Mouse (Mus musculus) kidney, adult 2 months (tissue): ENCODE results near the gene Hist1h2bh. TPM values are rescaled to one million over a fixed set of nuclear protein-coding genes. Genes with fewer than 3 reads are reported as not detected.

Experiments used
- DNase-seq: peaks from one replicate; pipeline ENCODE4 v3.0.0; 2021
- H3K27ac ChIP-seq: fragments of 200-500 bp; 2 replicates; pipeline ENCODE4 v1.5.1; 2012; ENCODE audit warnings: low read depth, low read length, control low read depth, inconsistent platforms; ENCODE audit not compliant: insufficient read depth
- H3K27me3 ChIP-seq: fragments of 200-500 bp; replicated peaks from 2 replicates; pipeline ENCODE4 v1.6.1; 2012; ENCODE audit warnings: mild to moderate bottlenecking, moderate library complexity, low read length, inconsistent platforms; ENCODE audit not compliant: control insufficient read depth, insufficient read depth
- H3K36me3 ChIP-seq: fragments of 200-500 bp; 2 replicates; pipeline ENCODE4 v1.6.1; 2012; ENCODE audit warnings: mild to moderate bottlenecking, moderate library complexity, low read length, inconsistent platforms; ENCODE audit not compliant: control insufficient read depth, insufficient read depth
- H3K4me1 ChIP-seq: fragments of 200-500 bp; 2 replicates; pipeline ENCODE4 v1.6.1; 2011; ENCODE audit warnings: low read length; ENCODE audit not compliant: control insufficient read depth, insufficient read depth
- H3K4me3 ChIP-seq: fragments of 200-500 bp; 2 replicates; pipeline ENCODE4 v1.5.1; 2011; ENCODE audit warnings: mild to moderate bottlenecking, low read depth, low read length, control low read depth; ENCODE audit not compliant: insufficient read depth
- CTCF ChIP-seq: fragments of 200-500 bp; conservative IDR thresholded peaks from 2 replicates; pipeline ENCODE4 v1.5.1; 2011; ENCODE audit warnings: low read depth, mild to moderate bottlenecking, control low read depth, low read length, moderate library complexity, mixed read lengths; ENCODE audit not compliant: insufficient read depth, insufficient read length
- POLR2A ChIP-seq: fragments of 200-500 bp; IDR thresholded peaks from one replicate; pipeline ENCODE4 v1.6.1; 2011; ENCODE audit warnings: low read depth, low read length, control low read depth
- WGBS: fragments of 180-500 bp; shearing (Covaris S2); methylation state at CpG from one replicate; pipeline ENCODE4 v1.1.7; 2018; 5-methylcytosine and 5-hydroxymethylcytosine counted together
- polyA plus RNA-seq: library from polyadenylated mRNA; depleted of rRNA; stranded (reverse); fragments of >200 nt; gene quantifications from 2 replicates; pipeline ENCODE4 v1.2.3, GENCODE M21; 2012

Hist1h2bh gene
- polyA plus RNA-seq, 1 experiment: 0.36 TPM

- peak; percentile 99 for DNase-seq
- no peaks in the 10 kb centered on the region for H3K36me3 ChIP-seq
- H3K27me3 ChIP-seq: no peaks in the 10 kb centered on the region
- H3K4me1 ChIP-seq: peaks cover 11% of the 10 kb centered on the region; the same call in 1 of the 2 replicates
- WGBS: under 1% methylated on average over 64 of the region's 70 CpGs
- H3K4me3 ChIP-seq: peak within 1 kb of the TSS; percentile 59
- H3K27ac ChIP-seq: peak within 1 kb of the TSS; percentile 94
- TF ChIP-seq CTCF: no peak
- TF ChIP-seq POLR2A: peak; percentile 98
Measured at GRCm38 (mm10) chr13:23530901-23531875, 12.0 kb downstream of the Hist1h2bh start, which contains the start of gene Hist1h4h. TSS of gene Hist1h4h (plus strand) at chr13:23531050.

GRCm38 (mm10) chr13:23530181-23530900 lies 12.9 kb downstream of the Hist1h2bh start:
- WGBS: under 1% methylated on average over 20 of the region's 20 CpGs
- DNase-seq: peak; percentile 83
- no peak for TF ChIP-seq CTCF
- TF ChIP-seq POLR2A: no peak
- Histone ChIP-seq H3K4me1 (peaks cover 11% of the 10 kb centered on the region; the same call in 1 of the 2 replicates), H3K36me3 (no peaks in the 10 kb centered on the region), H3K4me3 (peak overlapping the region; percentile 59), H3K27ac (peak overlapping the region; percentile 94), H3K27me3 (no peaks in the 10 kb centered on the region)

DNA sequence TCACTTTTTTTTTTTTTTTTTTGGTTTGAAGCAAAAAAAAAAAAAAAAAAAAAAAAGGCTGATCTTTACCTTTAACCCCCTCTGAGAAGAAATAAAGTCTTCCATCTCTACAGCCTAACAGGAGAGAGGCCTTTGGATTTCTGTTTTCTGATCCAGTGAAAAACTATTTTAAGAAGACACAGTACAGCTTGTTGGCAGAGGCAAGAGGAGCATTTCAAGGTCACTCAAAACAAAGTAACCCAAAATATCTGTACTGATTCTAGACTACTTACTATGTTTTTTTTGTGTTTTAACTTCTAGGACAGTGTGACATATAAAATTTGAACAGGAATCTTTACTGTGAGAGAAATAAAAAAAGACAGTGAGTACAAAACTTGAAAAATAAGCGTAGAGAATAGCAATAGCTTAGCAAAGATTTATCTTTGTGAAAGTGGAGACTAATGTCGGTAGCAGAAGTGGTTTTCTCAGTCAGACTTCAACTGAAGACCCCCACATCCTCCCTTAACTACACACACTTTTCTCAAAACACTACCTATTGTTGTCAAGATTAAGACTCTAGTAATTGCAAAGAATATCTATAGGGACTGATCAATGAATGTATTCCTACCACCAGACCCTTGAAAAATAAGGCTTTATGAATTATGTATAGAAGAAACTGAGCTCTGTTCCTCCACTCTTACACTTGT lies 13.6 kb downstream of the Hist1h2bh start:
- no peak for DNase-seq
- Histone ChIP-seq H3K4me1 (peaks cover 9% of the 10 kb centered on the region; the same call in 1 of the 2 replicates), H3K4me3 (no peak overlapping the region), H3K36me3 (no peaks in the 10 kb centered on the region), H3K27me3 (no peaks in the 10 kb centered on the region), H3K27ac (no peak overlapping the region)
- TF ChIP-seq CTCF (no peak), POLR2A (no peak)
- WGBS: 33% methylated on average over 2 of the region's 2 CpGs

- 62% methylated on average over 5 of the region's 5 CpGs for WGBS
- DNase-seq: no peak
- no peaks in the 10 kb centered on the region for H3K36me3 ChIP-seq
- no peak overlapping the region for H3K27ac ChIP-seq
- H3K4me1 ChIP-seq: peaks cover 6% of the 10 kb centered on the region; the same call in 1 of the 2 replicates
- no peak for TF ChIP-seq POLR2A
- no peak for TF ChIP-seq CTCF
- no peak overlapping the region for H3K4me3 ChIP-seq
- H3K27me3 ChIP-seq: no peaks in the 10 kb centered on the region
Measured at GRCm38 (mm10) chr13:23529005-23529404, 14.2 kb downstream of the Hist1h2bh start.

DNA sequence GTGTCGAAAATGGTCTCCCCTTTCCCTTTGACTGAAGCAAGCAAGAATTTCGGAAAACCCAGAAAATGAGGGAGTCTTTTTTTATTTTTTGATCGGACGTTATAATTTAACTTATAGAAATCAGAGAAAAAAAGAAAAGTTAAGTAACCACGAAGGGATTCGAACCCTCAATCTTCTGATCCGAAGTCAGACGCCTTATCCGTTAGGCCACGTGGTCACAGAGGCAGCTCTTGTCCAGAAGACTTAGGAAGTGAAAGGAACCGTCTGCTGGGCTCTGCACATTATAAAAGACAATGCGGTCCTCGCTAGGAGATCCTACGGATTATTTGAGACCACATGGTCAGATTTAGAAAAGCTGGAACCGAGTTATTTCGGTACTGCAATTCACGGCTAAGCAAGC lies 16.9 kb downstream of the Hist1h2bh start:
- TF ChIP-seq POLR2A (no peak), CTCF (no peak)
- 2% methylated on average over 17 of the region's 17 CpGs for WGBS
- H3K4me1 ChIP-seq: no peaks in the 10 kb centered on the region; the same call in 1 of the 2 replicates
- H3K27ac ChIP-seq: no peak overlapping the region
- H3K27me3 ChIP-seq: no peaks in the 10 kb centered on the region
- peak; percentile 93 for DNase-seq
- H3K36me3 ChIP-seq: no peaks in the 10 kb centered on the region
- peak overlapping the region; percentile 1; the same call in 1 of the 2 replicates for H3K4me3 ChIP-seq

DNA sequence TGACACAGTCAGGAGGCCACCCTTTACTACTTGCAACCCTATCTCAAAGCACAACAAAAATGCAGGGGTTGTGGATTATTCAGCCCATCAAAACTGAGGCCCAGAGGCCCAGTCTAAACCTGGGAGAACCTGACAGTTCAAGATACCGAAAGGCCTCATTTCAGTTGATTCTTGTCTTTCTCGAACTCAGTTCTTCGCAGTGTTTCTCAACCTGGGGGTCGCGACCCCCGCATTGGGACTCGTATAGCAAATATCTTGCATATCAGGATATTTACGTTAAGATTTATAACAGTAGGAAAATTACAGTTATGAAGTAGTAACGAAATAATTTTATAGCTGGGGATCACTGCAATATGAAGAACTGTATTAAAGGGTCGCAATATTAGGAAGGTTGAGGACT lies 17.3 kb downstream of the Hist1h2bh start:
- TF ChIP-seq POLR2A (no peak), CTCF (no peak)
- H3K27me3 ChIP-seq: no peaks in the 10 kb centered on the region
- H3K4me1 ChIP-seq: no peaks in the 10 kb centered on the region; the same call in 1 of the 2 replicates
- H3K4me3 ChIP-seq: no peak overlapping the region
- no peaks in the 10 kb centered on the region for H3K36me3 ChIP-seq
- DNase-seq: no peak
- 9% methylated on average over 10 of the region's 10 CpGs for WGBS
- H3K27ac ChIP-seq: no peak overlapping the region
